Mouse (Mus musculus) embryonic facial prominence, embryonic 12.5 days (tissue): ENCODE measurements around the gene Tmem19. TPM values are rescaled to one million over a fixed set of nuclear protein-coding genes. Genes with fewer than 3 reads are reported as not detected.
A peak's percentile ranks its signal among the peaks of the same experiment; 100 is the strongest.

Source experiments
- ATAC-seq: fragments of 200-750 bp; cut with Nextera tagmentation; 2 replicates; pipeline ENCODE4 v1.8.0; 2017; ENCODE audit not compliant: insufficient number of reproducible peaks, insufficient read depth, low FRiP score, low TSS enrichment
- H3K27ac ChIP-seq: fragments of 300-500 bp; sonication (generic); 2 replicates; pipeline ENCODE4 v1.5.1; 2016; ENCODE audit warnings: mild to moderate bottlenecking
- H3K27me3 ChIP-seq: fragments of 300-500 bp; sonication (generic); 2 replicates; pipeline ENCODE4 v1.6.1; 2016; ENCODE audit warnings: mild to moderate bottlenecking, moderate library complexity
- H3K36me3 ChIP-seq: fragments of 300-500 bp; sonication (generic); 2 replicates; pipeline ENCODE4 v1.6.1; 2016; ENCODE audit warnings: mild to moderate bottlenecking
- H3K4me1 ChIP-seq: fragments of 300-500 bp; sonication (generic); 2 replicates; pipeline ENCODE4 v1.6.1; 2016
- H3K4me2 ChIP-seq: fragments of 300-500 bp; sonication (generic); replicated peaks from 2 replicates; pipeline ENCODE4 v1.6.1; 2016; ENCODE audit warnings: mild to moderate bottlenecking, moderate library complexity
- H3K4me3 ChIP-seq: fragments of 300-500 bp; sonication (generic); 2 replicates; pipeline ENCODE4 v1.5.1; 2016; ENCODE audit warnings: mild to moderate bottlenecking
- H3K9ac ChIP-seq: fragments of 300-500 bp; sonication (generic); 2 replicates; pipeline ENCODE4 v1.6.1; 2016; ENCODE audit warnings: mild to moderate bottlenecking, moderate library complexity
- H3K9me3 ChIP-seq: fragments of 300-500 bp; sonication (generic); 2 replicates; pipeline ENCODE4 v1.6.1; 2016; ENCODE audit warnings: mild to moderate bottlenecking, moderate library complexity
- WGBS: fragments of 180-500 bp; shearing (Covaris S2); methylation state at CpG from one replicate; pipeline ENCODE4 v1.1.7; 2016; 5-methylcytosine and 5-hydroxymethylcytosine counted together
- polyA plus RNA-seq: library from polyadenylated mRNA; unstranded; fragments of >200 nt; fragmentation: Nextera tagmentation; extraction: Ambion mirVana; gene quantifications from 2 replicates; pipeline ENCODE4 v1.2.1, GENCODE M21; 2016

Tmem19 gene
- polyA plus RNA-seq, 1 experiment from 2014 or later = 29.1 TPM

DNA sequence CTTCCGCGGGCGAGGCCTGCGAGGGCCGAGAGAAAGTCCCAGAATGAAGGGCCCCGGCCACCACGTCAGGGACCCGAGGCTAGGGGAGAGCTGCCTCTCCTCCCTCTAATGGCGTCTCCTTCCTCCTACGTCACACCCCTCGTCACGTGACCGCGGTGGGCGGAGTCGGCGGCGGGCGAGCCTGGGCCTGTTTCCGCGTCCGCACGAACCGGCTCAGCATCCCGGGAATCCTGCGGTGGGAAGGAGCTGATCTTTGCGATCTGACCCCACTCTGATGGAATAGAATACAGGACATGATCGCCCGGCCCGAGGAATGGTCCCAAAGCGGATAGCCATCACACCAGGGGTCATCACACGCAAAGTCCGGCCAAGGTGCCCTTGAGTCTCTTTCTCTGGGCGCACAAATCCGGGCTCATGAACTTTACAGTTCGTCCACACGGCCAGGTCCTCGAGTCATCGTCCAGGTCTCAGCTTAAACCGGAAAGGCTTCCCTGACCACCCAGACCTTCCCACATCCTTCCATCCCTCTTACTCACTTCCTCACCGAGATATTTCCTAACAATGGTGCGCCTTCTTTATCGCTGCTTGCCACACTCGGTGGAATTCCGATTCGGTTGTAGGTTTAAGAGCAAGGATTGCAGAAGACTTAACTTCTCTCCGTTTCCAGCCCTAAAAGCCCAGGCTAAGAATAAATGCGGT is 46.7 kb downstream of the Tmem19 start, which contains the start of gene Rab21:
Rab21 (minus strand) TSS at position 122 of the 699 bp plus-strand sequence.
- WGBS = under 1% methylated on average over 48 of the region's 48 CpGs
- H3K4me3 ChIP-seq = peak within 1 kb of the TSS; percentile 72

DNA sequence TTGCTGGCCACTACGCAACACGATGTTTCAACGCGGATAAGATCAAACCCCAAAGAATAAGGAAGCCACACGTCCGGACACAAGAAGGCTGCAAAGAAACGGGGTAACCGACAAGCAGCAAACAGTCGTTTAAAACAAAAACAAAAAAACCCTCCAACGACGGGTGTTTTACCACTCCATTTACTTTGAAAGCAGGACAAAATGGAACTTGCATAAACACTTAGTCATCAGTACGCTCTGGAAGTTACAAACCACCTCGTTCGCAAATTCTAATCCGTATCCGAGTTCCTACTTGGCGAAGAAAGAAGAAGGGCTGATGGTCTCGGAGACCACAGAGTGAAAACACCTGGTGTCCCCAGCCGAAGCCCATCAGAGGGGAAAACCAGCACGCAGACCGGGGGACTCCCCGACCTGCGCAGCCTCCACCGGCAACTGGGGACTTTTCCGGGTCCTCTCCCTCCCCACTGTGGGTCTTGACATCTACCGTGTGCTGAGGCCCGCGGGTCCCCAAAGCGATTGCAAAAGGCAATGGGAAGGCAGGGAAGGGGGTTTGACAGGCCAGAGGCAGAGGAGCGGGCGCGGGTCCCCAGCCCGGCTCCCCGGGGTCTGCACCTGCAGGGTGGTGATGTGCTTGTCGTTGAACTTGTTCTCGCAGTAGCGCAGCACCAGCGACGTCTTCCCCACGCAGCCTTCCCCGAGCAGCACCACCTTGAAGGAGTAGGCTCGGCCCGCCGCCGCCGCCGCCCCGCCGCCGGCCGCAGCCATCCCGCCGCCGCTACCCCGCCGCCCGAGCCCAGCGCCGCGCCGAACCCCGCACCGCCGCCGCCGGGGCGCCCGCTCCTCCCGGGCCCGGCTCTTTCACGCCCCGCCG is 47.5 kb downstream of the Tmem19 start:
- Histone ChIP-seq H3K27me3 (no peaks in the 10 kb centered on the region), H3K4me3 (peak overlapping the region; percentile 72), H3K4me1 (peaks cover 23% of the 10 kb centered on the region), H3K36me3 (no peaks in the 10 kb centered on the region), H3K27ac (peak overlapping the region; percentile 85), H3K9ac (peak overlapping the region; percentile 80), H3K9me3 (no peaks in the 10 kb centered on the region), H3K4me2 (peak overlapping the region; percentile 77)
- 2% methylated on average over 59 of the region's 73 CpGs for WGBS
- peak; percentile 47 for ATAC-seq

More for the DNA sequence above, 46.7 kb downstream of the Tmem19 start, which contains the start of gene Rab21:
- Histone ChIP-seq H3K27ac (peak within 1 kb of the TSS; percentile 85), H3K9ac (peak within 1 kb of the TSS; percentile 80), H3K4me1 (peaks cover 23% of the 10 kb centered on the region), H3K27me3 (no peaks in the 10 kb centered on the region), H3K9me3 (no peaks in the 10 kb centered on the region), H3K4me2 (peak within 1 kb of the TSS; percentile 77), H3K36me3 (no peaks in the 10 kb centered on the region)
- ATAC-seq = peak; percentile 78

DNA sequence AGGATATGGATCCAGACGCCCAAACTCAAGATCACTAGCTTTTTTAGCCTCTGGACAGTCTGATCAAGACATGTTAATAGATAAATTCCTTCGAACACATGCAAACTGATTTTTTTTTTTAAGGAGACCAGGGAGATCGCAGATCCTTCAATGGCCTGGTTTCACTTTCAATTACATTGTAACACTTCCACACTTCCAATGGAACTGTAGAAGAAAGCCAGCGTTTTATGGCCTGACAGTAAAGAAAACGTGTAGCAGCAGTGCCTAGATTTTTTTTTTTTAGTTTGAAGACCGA is 48.1 kb downstream of the Tmem19 start:
- Histone ChIP-seq H3K27me3 (no peaks in the 10 kb centered on the region), H3K36me3 (no peaks in the 10 kb centered on the region), H3K4me2 (peak overlapping the region; percentile 77), H3K4me3 (peak overlapping the region; percentile 72), H3K27ac (no peak overlapping the region), H3K9me3 (no peaks in the 10 kb centered on the region), H3K4me1 (peaks cover 23% of the 10 kb centered on the region), H3K9ac (peak overlapping the region; percentile 80)
- WGBS = 27% methylated on average over 6 of the region's 6 CpGs
- ATAC-seq = no peak

DNA sequence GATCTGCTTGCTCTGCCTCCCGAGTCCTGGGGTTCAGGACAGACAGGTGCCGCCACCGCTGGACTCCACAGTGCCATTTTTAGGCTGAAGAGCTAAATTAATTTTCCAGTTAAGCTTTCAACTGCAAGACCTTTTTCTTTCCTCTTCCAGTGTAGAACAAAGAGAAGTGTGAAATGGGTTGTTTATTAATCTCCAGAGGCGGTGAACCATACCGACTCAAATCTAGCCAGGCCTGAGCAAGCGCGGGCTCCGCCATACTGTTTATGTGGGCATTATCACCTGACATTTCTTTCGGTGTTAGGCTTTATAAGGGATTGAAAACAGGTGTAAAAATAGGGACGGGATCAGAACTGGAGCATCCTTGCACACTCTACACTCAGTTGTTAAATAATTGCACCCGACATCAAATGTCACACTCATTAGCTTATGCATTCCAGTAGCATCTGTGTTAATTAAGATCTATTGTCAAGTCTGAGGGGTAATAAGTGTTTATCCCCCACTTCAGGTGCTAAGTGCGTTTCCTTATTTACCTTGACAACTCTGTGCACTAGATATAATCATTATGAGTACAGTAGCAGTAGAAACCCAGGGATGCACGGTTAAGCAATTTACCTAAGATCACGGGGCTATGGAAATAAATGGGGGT is 48.5 kb downstream of the Tmem19 start:
- no peak for ATAC-seq
- WGBS = 84% methylated on average over 14 of the region's 14 CpGs
- H3K9ac ChIP-seq = peak overlapping the region; percentile 80
- H3K9me3 ChIP-seq = no peaks in the 10 kb centered on the region
- H3K36me3 ChIP-seq = no peaks in the 10 kb centered on the region
- H3K4me1 ChIP-seq = peaks cover 23% of the 10 kb centered on the region
- no peaks in the 10 kb centered on the region for H3K27me3 ChIP-seq
- peak overlapping the region; percentile 72 for H3K4me3 ChIP-seq
- peak overlapping the region; percentile 77 for H3K4me2 ChIP-seq
- no peak overlapping the region for H3K27ac ChIP-seq

DNA sequence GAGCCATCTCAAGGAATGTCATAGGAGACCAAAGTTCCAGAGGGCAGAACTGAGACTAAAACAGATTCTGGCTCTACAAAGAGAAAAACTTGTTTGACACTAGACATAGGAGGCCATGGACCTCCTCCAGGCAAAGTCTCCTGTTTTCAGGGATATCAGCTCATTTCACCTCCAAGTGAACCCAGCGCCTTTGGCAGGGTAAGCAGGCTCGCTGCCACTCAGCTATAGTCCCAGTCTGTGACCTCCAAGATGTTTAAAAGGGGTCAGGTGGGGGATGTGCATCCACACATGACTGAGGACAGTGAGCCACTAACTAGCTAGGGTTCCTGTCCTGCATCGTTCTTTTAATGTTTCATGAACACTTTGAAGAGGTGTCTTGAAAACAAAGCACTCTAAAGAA is 49.6 kb downstream of the Tmem19 start:
- no peaks in the 10 kb centered on the region for H3K36me3 ChIP-seq
- H3K9ac ChIP-seq = no peak overlapping the region
- WGBS = 60% methylated on average over 3 of the region's 3 CpGs

DNA sequence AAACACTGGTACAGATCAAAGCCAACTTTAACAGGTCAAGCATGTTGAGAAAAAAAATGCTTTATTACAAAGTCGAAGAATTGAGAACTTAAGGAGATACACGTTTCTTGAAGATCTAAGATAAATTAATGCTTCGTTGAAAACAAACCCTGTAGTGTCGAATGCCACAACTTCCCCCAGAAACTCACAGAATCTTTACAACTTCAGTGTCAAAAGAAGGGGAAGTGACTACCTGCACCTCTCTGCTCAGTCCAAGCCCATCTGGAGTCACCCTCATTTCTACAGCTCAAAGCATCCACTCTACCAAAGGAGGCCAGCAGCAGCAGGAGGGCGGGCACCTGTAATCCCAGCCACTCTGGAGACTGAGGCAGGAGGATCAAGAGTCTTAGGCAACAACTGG is 50.1 kb downstream of the Tmem19 start:
- 84% methylated on average over 5 of the region's 5 CpGs for WGBS
- no peak for ATAC-seq
- no peak overlapping the region for H3K4me2 ChIP-seq
- no peak overlapping the region for H3K4me3 ChIP-seq
- H3K27me3 ChIP-seq = no peaks in the 10 kb centered on the region
- no peak overlapping the region for H3K27ac ChIP-seq
- no peaks in the 10 kb centered on the region for H3K9me3 ChIP-seq
- no peak overlapping the region for H3K9ac ChIP-seq
- H3K36me3 ChIP-seq = no peaks in the 10 kb centered on the region
- H3K4me1 ChIP-seq = peaks cover 23% of the 10 kb centered on the region

More for the DNA sequence above, 49.6 kb downstream of the Tmem19 start:
- no peak for ATAC-seq
- Histone ChIP-seq H3K4me1 (peaks cover 23% of the 10 kb centered on the region), H3K4me2 (no peak overlapping the region), H3K27ac (no peak overlapping the region), H3K4me3 (no peak overlapping the region), H3K27me3 (no peaks in the 10 kb centered on the region), H3K9me3 (no peaks in the 10 kb centered on the region)

DNA sequence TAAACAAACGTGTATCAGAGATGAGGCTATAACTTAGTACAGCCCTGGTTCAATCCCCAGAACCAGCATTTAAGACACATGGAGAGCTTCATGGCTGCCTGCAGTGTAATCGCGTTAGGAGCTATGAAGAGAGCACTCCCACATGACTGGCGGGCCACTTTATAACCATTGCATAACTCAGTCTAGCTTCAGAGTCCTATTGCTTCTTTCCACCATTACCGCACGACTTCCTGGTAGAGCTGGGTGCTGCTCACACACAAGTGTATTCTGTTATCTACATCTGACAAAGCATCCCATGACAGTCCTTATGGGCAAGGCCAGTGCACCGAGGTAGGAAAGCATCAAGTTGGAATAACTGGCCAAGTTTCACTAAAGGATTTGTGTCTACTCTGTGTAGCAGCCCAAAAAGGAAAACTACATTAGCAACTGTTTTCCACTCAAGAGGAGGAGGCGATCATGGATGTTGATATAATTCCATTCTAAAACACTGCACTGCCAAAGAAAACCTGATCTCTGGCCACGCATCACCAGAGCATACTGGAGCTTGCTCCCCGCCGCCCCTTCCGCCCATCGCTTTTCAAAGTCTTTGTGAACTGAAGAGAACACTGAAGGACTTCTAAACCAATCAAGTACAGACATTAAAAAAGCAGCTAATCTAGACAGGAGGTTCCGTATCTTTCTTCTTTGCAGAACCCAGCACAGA is 50.9 kb downstream of the Tmem19 start:
- Histone ChIP-seq H3K9me3 (no peaks in the 10 kb centered on the region), H3K27me3 (no peaks in the 10 kb centered on the region), H3K27ac (no peak overlapping the region), H3K9ac (no peak overlapping the region), H3K36me3 (no peaks in the 10 kb centered on the region), H3K4me3 (no peak overlapping the region), H3K4me1 (peaks cover 22% of the 10 kb centered on the region), H3K4me2 (no peak overlapping the region)
- no peak for ATAC-seq
- WGBS = 88% methylated on average over 14 of the region's 14 CpGs

DNA sequence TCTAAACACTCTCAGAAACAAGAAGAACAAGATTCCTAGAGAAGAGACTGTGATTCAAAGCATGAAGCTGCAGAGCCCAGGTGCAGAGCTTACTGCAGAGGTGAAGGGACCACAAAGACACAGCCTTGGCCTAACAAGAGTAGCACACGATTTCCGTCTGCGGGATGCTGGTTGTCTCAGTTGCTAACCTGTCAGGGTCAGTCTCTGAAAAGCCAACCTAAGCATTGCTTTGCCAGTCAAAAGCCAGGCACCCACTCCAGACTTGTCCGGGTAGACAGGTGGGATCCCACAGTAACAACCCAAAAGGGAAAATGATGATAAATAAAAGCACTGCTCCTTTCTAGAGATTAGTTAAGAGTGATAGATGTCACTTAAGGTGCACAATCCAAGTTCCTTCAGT is 53.1 kb downstream of the Tmem19 start:
- H3K4me3 ChIP-seq = no peak overlapping the region
- no peak overlapping the region for H3K27ac ChIP-seq
- H3K27me3 ChIP-seq = no peaks in the 10 kb centered on the region
- H3K9ac ChIP-seq = no peak overlapping the region
- H3K4me2 ChIP-seq = no peak overlapping the region
- peaks cover 20% of the 10 kb centered on the region for H3K4me1 ChIP-seq
- H3K36me3 ChIP-seq = no peaks in the 10 kb centered on the region
- ATAC-seq = no peak
- no peaks in the 10 kb centered on the region for H3K9me3 ChIP-seq
- 93% methylated on average over 4 of the region's 4 CpGs for WGBS

DNA sequence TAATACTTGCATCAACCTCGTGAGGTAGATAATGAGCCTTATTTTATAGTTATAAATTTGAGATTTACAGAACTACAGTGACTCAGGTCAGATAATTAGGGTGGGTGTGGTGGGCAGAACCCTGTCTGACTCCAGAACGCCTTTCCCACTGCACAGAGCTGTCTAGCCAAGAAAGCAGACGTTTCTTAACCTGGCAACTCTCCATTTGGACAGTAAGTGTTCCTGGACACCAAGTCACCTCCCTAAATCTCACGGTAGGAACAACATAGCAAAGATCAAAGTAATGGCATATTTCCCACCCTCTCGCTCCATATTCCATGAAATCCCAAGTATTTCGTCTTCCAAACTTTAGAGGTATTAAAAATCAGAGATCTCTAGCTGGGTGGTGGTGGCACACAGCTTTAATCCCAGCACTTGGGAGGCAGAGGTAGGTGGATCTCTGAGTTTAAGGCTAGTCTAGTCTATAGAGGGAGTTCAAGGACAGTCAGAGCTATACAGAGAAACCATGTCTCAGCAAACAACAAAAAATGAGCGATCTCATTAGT is 54.9 kb downstream of the Tmem19 start:
- no peak overlapping the region for H3K27ac ChIP-seq
- H3K4me3 ChIP-seq = no peak overlapping the region
- no peak for ATAC-seq
- WGBS = 90% methylated on average over 7 of the region's 7 CpGs
- H3K36me3 ChIP-seq = no peaks in the 10 kb centered on the region
- H3K9me3 ChIP-seq = no peaks in the 10 kb centered on the region
- no peak overlapping the region for H3K4me2 ChIP-seq
- H3K9ac ChIP-seq = no peak overlapping the region
- no peaks in the 10 kb centered on the region for H3K27me3 ChIP-seq
- H3K4me1 ChIP-seq = peaks cover 4% of the 10 kb centered on the region; the same call in 1 of the 2 replicates

DNA sequence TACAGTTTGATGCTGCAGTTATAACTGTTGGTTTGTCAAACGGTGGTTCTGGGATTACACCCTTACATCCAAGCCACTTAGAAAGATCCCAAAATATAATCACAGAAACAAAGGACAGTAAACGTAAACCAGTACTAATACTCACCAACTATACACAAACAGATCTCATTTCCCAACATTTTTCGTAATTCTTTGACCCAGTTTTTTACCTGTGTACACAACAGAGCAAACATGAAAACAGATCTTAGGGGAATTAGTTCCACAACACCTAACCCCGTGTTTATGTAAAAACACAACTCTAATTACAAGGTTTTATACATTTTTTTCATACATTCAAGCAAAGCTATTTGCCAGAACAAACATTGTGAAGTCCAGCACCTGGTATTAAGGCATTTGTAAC is 63.6 kb downstream of the Tmem19 start:
- H3K4me2 ChIP-seq = no peak overlapping the region
- no peaks in the 10 kb centered on the region for H3K9me3 ChIP-seq
- H3K27me3 ChIP-seq = no peaks in the 10 kb centered on the region
- H3K36me3 ChIP-seq = peaks cover 43% of the 10 kb centered on the region
- H3K27ac ChIP-seq = no peak overlapping the region
- H3K4me1 ChIP-seq = no peaks in the 10 kb centered on the region
- H3K4me3 ChIP-seq = no peak overlapping the region
- WGBS = 89% methylated on average over 4 of the region's 4 CpGs
- no peak overlapping the region for H3K9ac ChIP-seq
- ATAC-seq = no peak

DNA sequence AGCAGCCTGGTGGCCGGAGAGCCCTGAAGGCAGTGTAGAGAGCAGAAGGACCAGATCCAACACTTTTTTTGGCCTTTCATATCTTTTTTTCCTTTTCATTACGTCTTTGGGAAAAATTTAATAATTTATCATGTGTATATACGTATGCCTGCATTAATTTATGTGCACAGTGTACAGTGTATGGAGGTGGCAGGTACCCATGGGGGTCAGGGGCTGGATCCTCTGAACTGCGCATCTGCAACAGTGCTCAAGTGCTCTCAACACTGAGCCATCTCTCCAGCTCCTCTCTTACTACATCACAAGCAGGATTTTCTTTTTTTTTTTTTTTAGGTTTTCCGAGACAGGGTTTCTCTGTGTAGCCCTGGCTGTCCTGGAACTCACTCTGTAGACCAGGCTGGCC is 64.7 kb downstream of the Tmem19 start:
- Histone ChIP-seq H3K27me3 (no peaks in the 10 kb centered on the region), H3K36me3 (peaks cover 54% of the 10 kb centered on the region), H3K9ac (no peak overlapping the region), H3K9me3 (no peaks in the 10 kb centered on the region), H3K4me1 (no peaks in the 10 kb centered on the region), H3K4me2 (no peak overlapping the region), H3K27ac (no peak overlapping the region), H3K4me3 (no peak overlapping the region)
- WGBS = 93% methylated on average over 5 of the region's 5 CpGs
- ATAC-seq = no peak
